Mouse (Mus musculus) heart, adult 8-10 months (tissue): ENCODE results near the gene Notch4. TPM values are rescaled to one million over a fixed set of nuclear protein-coding genes. Genes with fewer than 3 reads are reported as not detected.
A peak's percentile ranks its signal among the peaks of the same experiment; 100 is the strongest.

Experiments
- DNase-seq: peaks from one replicate; pipeline ENCODE4 v3.0.0; 2022; ENCODE audit warnings: low spot score
- total RNA-seq, 4 experiments: library from RNA; stranded (reverse); gene quantifications; 2 replicates each; pipeline ENCODE4 v1.2.4; 2022

The Notch4 gene
- total RNA-seq, 4 experiments from 2014 or later, result 25.7 to 32.7 (median 28.6) TPM

DNA sequence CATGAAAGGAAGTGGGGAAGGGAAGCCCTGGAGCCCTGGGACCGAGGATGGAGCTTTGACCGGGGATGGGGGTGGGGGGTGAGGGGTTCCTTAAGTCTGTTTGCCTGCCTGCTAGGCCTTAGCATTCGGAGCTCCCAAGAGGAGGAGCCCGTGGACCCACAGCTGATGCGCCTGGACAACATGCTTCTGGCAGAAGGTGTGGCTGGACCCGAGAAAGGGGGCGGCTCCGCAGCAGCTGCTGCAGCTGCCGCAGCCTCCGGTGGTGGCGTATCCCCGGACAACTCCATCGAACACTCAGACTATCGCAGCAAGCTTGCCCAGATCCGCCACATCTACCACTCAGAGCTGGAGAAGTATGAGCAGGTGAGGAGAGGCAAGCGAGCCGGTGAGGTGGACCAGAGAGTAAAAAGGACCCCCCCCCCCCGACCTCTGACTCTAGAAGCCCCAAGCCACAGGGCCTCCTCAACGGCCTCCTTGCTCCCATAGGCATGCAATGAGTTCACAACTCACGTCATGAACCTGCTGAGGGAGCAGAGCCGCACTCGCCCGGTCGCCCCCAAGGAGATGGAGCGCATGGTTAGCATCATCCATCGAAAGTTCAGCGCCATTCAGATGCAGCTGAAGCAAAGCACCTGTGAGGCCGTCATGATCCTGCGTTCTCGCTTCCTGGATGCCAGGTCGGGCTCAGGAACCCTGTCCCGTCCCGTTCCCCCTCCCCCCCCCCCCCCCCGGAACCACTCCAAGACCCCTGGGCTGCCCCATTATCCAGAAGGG is 29.9 kb downstream of the Notch4 start:
- no peak for DNase-seq

DNA sequence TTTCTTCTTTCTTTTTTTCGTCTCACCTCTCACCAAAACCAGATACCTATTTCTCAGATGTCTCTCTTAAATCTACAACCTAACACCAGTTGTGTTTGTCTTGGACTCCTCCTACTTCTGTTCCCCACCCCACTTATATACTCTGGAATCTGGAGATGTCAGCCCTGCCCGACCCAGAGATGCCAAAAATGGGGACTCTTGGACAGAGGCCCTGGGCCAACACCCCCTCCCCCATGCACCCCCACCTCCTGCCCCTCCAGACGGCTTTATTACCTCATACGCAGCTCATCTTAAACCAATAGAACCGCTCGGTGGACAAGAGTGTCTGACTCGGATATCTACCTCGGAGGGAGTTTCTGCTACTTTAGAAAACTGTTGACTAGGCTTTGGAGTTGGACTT is 32.0 kb downstream of the Notch4 start:
- no peak for DNase-seq

DNA sequence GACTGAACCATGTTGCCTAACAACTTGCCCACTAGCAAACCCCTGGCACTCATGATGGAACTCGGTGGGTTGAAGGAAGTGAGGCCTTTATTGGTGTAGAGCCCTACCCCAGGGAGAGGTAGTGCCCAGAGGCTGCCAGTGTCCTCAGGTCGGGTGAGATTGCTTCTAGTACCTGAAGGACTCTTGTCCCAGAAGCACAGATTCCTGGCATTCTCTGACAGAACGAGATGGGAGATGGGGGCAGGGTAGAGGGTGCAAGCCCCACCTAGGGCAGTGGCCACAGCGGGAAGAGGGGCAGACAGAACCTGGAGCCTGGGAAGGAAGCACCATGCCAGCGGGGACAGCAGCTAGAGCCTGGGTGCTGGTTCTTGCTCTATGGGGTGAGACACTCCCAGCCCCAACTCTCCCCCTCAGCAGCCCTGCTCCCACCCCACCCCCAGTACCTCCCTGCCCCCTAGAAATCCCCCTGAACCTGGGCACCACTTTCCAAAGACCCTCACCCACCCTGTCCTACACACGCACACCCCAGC is 33.6 kb downstream of the Notch4 start, which contains the start of gene Ager:
Ager (plus strand) TSS at position 297 of the 530 bp plus-strand sequence.
- no peak for DNase-seq

DNA sequence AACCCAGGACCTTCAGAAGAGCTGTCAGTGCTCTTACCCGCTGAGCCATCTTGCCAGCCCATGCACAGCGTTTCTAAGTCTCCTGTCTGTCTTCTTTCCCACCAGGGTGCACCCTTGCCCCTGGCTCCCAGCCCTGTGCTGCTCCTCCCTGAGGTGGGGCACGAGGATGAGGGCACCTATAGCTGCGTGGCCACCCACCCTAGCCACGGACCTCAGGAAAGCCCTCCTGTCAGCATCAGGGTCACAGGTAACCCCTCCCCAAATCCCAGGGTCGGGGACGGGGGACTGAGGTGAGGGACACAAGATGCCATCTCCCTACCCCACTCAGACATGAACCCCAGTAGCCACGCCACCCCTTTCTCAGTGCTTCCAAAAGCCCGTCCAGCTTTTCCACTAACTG is 35.8 kb downstream of the Notch4 start:
- DNase-seq, result no peak

DNA sequence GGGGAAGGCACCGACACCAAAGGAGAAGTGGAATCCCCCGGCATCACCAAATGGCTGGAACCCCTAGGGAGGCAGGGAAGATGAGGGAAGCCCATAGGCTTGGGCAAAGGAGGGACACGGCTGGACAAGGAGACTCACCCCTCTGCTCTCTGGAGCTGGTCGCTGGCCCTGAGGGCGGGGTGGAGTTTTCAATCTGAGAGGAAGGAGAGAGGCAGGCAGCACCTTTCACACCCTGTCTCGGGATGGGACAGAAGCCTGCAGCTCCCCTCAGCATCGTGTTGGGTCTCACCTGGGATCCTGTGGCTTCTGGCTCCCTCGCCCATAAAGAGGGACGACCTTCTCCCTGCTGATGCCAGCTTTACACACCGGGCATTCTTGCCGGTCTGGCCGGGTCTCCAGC is 37.7 kb downstream of the Notch4 start:
- no peak for DNase-seq

DNA sequence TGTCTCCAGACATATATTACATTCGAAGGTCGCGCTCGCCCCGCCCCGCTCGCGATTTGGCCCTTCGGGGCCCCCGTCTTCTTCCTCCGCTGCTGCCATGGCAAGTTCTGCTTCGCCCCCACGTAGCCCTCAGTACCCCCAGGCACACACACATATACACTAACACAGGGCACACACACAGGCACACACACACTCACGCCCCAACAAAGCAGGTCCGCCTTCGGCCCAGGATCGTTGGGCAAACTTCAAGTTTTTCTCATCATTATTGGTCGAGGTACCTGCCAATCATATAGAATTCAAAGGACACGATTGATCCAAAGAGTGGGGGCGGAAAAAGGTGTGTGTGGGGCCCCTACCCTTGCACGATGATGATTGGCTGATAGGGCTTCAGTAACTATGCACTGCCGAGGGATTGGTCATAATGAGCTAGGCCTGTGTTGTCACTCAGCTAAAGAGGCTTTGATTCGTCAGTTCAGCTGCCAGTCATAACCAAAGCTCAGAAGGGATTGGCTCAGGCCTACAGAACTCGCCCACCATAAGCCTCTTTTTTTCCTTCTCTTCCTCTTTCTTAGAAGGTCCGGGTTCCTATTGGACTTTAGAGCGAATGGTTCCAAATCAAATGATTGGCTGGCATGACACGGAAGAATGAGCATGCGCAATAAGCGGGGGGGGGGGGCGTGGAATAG is 39.5 kb downstream of the Notch4 start, which contains the start of gene Rnf5:
Rnf5 (minus strand) TSS at position 316 of the 686 bp plus-strand sequence.
- peak; percentile 100 for DNase-seq

DNA sequence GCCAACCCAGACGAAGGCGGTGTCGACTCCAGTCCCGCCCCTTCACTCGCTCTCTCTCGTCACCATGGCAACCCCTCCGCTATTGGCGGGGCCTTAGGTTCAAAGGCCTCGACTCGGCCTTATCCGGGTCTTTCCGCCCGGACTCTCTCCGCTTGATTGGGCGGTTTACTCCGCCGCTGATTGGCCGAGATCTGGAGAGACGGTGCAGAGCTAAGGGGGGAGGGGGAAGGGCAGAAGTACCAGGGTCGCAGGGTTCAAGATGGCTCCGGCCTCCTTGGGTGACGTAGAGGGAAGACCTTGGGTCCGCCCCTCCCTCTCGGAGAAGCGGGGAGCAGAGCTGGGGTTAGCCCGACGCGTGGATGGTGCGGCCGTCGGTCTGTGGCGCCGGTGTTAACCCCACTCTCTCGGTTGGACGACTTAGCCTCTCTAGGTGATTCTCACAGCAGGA is 40.0 kb downstream of the Notch4 start, which contains the start of gene Agpat1:
Agpat1 (plus strand) TSS at position 202 of the 448 bp plus-strand sequence.
- DNase-seq, result peak; percentile 99

DNA sequence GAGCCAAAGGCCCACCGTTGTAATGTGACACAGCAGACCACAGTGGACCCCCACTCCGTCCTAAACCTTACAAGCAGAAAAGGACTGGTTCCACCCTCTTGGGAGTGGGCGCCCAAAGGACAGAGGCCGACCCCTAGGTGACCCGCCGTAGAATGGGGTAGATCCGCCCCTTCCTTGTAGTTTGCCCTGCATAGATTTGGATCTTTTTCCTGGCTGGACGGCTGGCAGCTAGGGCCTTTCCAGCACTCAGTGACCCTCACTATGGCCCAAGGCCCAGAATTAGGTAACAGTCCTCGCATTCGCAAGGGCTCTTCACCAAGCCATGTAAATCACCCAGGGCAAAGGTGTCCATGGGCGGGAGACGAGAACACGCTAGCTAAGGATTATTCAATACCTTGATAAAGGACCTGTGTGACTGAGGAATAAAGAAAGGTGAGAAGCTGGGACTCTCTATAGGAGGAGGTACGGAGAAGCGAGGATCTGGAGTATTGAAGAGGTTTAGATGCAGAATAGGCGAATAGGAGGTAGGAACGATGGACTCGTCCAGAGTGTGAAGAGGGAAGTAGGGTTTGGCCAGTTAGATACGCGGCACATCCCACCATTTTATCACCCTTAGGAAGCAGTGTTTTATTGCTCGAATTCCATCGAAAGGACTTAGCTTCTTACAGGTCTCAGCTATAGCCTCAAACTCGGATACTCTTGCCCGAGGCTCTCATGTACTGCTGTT is 40.6 kb downstream of the Notch4 start:
- no peak for DNase-seq

DNA sequence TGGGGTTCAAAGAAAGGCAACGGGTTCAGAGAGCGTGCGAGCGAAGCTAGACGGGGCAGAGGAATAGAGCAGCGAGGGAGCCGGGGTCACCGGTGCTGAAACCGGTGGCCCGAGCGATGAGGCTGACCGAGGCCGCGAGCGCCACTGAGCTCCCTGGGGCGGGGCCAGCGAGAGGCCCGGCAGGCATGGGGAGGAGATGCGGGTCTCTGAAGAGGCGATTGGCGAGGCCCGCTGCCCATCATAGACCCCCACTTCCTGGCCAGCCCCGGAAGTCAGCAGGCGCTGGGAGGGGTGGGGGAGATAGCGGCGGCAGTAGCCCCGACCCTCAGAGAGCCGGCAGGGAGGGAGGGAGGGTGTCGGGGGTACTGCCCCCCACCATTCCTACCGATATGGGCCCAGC is 41.5 kb downstream of the Notch4 start:
- DNase-seq, result peak; percentile 97

DNA sequence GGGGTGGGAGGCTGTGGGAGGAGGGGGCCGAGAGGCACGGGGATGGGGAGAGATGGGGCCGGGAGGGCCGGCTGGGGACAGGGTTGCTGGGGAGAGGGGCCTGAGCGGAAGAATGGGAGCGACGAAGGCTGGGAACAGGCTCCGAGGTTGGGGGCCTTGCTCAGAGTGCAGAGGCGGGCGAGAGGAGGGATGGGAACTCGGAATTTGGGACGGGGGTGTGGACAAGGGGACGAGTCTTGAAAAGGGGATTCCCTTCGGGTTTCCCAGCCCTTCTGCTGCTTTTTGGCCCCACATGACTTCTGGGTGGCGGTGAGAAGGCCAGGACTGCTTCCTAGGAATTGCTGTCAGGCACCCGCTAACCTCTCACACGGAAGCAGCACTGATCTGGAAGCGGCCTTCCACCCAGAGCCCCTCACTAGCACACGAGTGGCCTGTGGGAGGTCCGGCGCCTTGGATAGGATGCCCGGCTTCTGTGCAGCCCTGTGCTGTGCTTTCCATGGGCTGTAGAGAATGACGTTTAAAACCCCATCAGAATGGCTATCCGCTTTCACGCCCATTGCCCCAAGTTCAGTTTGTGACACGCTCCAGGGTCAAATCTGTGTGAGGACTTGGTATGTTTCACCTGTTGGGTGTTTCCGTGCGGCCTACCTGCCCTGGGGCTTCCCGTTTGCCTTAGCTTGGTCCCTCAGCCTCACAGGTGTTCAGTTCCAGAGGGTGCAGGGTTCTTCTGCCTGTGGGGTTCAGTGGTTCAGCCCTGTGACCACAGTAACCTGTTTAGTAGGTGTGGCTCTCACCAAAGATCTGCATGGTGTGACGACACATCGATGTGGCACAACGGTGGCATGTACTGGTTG is 42.3 kb downstream of the Notch4 start:
- DNase-seq, result no peak

DNA sequence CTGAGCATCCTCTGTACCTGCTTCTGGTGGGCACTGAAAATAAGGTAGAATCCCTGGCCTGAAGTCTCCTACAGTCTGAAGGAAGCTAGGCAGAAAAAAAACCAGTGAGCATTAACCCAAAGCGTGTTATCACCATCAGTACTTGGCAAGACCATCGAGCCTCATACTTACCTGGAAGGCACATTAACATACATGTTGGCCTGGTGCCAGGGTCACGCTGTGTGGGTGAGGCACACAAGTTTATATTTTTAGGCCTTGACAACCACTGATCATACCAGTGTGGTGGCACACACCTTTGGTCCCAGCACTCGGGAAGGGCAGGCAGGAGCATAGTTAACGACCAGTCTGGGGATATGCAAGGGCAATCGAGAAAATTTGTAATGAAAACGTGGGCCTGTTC is 43.9 kb downstream of the Notch4 start:
- DNase-seq, result no peak

DNA sequence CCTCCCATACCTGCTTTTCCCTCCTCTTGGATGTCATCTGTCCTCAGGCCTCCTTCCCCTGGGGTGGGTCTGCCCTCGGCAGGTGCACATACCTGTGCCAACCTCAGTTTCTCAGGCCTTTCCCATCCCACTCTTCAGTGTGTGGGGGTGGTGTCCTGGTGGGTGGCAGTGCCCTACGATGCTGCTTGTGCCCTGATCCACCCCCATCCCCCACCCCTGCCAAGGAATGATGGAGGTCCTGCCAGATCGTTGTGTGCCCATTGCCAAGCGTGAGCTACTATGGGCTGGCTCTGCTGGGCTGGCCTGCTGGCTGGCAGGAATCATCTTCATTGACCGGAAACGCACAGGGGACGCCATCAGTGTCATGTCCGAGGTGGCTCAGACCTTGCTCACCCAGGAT is 47.0 kb downstream of the Notch4 start:
- DNase-seq, result no peak

DNA sequence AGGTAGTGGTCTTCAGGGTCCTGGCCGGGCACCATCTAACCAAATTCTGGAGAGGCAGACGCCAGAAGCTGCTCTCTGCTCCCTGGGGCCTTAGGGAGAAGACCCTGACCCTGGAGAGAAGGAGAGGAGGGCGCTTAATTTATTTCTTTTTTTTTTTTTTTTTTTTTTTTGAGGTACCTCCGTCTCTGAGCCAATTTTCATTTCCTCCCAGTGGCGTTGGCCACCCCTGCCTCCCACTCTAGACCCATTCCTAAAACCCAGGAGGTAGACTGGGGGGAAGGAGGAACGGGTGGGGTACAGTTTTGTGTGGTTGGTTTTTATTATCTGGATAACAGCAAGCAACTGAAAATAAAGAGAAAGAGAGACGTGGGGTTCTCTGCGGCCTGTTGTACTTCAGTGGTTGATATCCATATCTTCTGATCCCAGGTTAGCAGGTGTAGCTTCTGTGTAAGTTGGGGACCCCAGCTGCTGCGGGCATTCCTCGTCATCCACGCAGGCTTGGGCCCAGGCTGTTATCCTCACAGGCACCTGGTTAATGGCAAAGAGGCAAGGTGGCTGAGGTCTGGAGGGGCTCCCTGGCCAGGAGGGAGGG is 49.1 kb downstream of the Notch4 start:
- DNase-seq, result no peak

DNA sequence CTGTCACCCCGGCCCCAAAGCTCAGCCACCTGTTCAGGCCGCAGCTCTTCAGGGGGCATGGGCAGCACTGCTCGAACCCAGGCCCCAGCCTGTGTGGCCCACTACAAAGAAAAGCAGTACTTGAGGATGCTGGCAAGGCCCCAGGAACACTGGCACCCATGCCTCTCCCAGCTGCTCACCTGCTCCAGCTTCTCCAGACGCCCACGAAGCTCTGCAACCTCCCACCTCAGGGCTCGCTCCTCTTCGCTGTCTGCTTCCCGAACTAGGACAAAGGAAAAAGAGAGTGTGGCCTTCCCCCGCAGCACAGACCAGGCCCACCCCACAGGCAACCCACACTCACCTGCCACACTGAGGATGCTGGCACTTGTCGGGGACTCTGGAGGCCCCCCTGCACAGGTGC is 49.8 kb downstream of the Notch4 start:
- DNase-seq, result no peak

DNA sequence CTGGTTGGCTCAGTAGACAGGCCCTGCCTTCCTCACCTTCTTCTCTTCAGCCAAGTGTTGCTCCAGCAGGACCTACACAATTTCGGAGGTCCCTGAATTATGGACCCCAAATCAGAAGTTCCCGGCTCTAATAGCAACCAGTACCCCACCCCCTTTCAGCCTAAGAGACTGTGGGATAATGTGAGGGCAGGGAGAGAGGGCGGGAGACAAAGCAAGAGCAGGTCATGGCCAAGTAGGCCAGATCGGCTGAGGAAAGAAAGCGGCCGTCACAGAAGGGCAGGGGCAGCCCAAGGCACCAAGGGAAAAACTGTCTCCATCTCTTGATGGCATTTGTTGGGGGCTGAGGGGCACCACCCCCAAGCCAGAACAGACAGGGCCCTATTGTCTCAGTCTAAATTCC is 51.8 kb downstream of the Notch4 start, which contains the start of gene Egfl8:
Egfl8 (minus strand) TSS at position 101 of the 400 bp plus-strand sequence.
- no peak for DNase-seq

DNA sequence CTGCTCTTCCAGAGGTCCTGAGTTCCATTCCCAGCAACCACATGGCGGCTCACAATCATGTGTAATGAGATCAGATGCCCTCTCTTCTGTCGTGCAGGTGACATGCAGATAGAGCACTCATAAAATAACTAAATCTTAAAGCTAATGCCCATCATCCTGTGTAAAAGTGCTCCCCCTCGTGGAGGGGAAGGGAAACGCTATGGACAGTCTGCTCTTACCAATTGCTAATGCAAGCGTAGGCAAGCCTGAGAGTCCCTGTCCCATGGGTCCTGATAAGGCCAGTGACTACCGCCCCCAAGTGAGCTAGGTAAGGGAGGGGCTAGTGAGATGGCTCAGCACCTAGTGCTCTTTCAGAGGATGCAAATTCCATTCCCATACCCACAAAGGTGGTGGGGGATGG is 54.9 kb downstream of the Notch4 start:
- DNase-seq, result peak; percentile 81

DNA sequence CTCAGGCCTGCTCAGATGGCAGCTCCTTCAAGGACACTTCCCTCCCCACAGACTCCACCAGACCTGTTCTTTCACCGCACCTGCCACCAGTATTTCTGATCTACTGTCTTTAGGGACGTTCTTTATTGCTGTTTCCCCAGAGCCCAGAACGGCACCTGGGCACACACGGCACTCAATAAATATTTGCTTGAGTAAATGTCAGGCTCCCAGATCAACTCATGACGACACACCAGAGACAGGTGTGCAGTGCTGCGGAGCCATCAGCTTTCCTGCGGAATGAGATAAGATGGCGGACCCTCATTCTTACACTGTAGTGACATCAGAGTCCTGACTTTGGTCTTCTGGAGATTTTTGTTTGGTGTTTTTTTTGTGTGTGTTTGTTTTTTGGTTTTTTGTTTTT is 56.9 kb downstream of the Notch4 start:
- no peak for DNase-seq

DNA sequence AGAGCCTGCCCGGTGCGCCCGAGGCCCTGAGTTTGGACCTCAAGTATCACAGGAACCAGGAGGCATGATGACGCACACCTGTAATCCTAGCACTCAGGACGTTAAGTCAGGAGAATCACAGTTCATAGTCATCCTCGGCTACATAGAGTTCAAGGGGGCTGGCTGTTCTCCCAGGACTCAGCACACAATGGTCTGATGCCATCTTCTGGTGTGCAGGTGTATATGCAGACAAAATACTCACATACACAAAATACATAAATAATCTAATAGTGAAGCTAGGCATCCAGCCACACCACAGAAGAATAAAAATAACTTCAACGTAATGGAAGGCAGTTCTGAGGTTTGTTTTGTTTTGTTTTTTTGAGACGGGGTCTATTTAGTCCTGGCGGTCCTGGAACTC is 59.1 kb downstream of the Notch4 start:
- no peak for DNase-seq

DNA sequence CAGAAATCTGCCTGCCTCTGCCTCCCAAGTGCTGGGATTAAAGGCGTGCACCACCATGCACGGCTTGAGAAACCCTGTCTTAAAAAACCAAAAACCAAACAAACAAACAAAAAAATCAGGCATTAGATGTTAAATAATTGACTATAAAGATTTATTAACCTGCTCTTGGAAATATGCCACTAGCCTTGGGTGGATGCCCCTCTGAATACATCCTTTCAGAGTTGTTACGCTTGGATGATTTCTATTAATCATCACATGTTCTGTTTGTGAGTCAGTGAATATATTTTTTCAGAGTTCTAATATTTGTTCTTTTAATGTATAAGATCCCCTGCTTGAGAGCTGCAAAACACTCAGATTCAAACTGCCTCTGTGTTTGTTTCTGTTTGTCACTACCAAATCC is 60.9 kb downstream of the Notch4 start:
- DNase-seq, result no peak

DNA sequence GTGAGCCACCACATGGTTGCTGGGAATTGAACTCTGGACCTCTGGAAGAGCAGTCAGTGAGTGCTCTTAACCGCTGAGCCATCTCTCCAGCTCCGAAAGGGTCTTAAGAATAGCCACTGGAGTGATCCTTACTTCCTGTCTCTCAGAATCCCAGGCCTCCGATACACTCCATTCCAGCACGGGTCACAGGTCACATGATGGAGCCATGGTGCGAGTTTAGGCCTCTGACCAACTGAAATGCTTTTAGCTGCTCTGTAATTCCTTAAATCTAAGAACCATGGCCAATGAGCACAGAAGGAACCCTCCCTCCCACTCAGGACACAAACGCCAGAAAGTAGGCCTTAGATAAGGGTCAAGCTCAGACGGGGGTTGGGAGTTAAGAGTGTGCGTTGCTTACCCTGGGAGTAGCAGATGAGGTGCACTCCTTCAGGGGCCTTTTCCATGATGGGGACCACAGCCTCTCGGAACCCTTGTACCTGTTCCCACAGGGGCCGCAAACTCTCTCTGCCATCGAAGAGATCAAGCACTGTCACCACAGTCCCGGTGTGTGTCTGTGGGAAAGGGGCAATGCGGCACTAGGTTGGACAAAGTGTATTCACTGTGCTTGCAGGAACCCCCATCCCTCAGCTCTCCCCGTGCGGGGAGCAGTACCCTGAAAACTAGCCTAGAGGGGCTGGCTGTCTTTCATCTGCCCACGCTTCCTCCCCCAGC is 62.1 kb downstream of the Notch4 start:
- DNase-seq, result no peak
